Mouse (Mus musculus): ENCODE measurements around the gene Fastkd1.
A peak's percentile ranks its signal among the peaks of the same experiment; 100 is the strongest.
"Not testable (repeated sequence)": the region's sequence is repeated elsewhere in the genome, so short reads cannot be mapped to it uniquely, and the experiment has no call there.

Gene Fastkd1

DNA sequence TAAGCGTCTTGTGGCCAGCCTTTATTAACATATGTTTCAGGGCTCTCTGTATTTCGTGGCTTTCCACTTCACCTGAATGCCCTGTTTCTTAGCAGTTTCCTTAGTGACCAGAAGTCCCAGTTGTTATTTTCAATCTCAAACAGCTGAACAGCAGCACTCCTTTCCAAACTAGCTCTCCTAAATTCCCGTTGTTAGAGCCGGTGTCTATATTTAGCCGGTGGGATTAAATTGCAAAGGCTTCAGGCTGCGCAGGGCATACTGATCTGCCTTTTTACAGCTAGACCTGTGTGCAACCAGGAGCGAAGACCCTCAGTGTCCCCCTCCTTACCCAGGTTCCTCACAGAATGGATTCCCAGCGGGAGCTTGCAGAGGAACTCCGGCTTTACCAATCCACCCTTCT lies 43.5 kb downstream of the Fastkd1 start, which contains the start of gene Klhl41:
TSS of gene Klhl41 (plus strand) at position 268 of the 400 bp plus-strand sequence.
- DNase-seq (ENCODE audit: low spot score in 2 of 2), result no peak

- DNase-seq (ENCODE audit: low spot score in 2 of 2), result no peak
These were observed 44.9 kb downstream of the Fastkd1 start for GRCm38 (mm10) chr2:69668414-69668813.

DNA sequence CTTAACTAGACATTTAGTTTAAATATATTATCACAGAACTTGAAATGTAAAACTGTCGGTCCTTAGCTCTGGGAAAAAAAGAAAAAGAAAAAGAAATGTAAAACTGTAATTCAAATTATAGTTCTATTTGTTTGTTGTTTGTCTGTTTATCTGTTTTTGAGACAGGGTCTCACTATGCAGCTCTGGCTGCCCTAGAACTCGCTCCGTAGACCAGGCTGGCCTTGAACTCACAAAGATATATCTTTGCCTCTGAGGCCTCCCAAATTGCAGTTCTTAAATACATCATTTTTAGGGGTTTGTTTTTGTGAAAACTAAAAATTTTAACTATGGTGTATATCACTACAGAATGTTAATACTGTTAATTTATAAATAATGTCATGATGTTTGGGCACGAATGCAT lies 45.7 kb downstream of the Fastkd1 start:
- no peak for DNase-seq (ENCODE audit: low spot score in 2 of 2)

DNA sequence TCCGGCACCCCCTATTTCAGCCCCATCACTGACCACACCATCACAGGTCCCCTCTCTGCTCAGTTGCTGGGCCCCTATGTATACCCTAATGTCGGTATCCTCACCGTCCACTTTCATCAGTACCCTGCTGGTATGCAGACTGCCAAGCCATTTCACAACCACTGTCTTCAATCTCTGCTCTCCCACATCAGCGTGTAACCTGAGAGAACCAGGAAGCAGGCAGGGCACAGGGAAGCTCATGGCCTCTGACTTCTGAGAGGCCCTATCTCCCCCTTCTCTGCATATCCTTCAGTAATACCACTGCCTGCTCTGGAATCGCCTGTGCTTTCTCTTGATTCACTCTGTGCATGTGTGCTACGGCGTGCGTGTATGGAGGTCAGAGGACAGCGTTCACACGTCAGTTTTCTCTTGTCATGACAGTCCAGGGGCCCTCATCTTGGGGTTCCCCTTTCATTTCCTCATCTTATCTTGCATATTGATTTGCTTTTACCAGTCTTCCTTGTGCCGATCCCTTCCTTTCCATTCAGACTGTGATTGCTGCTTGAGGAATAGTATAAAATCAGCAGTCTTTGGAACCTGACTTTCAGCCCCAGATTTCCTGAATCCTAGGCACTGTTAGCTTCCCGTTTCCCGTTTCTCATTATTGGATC lies 49.4 kb downstream of the Fastkd1 start:
- DNase-seq (ENCODE audit: low spot score in 2 of 2), result no peak

- no peak for DNase-seq (ENCODE audit: low spot score in 2 of 2)
These were observed 54.0 kb downstream of the Fastkd1 start for GRCm38 (mm10) chr2:69659326-69659725.

GRCm38 (mm10) chr2:69649716-69650115 lies 63.6 kb downstream of the Fastkd1 start:
- DNase-seq (ENCODE audit: low spot score in 2 of 2), result no peak

DNA sequence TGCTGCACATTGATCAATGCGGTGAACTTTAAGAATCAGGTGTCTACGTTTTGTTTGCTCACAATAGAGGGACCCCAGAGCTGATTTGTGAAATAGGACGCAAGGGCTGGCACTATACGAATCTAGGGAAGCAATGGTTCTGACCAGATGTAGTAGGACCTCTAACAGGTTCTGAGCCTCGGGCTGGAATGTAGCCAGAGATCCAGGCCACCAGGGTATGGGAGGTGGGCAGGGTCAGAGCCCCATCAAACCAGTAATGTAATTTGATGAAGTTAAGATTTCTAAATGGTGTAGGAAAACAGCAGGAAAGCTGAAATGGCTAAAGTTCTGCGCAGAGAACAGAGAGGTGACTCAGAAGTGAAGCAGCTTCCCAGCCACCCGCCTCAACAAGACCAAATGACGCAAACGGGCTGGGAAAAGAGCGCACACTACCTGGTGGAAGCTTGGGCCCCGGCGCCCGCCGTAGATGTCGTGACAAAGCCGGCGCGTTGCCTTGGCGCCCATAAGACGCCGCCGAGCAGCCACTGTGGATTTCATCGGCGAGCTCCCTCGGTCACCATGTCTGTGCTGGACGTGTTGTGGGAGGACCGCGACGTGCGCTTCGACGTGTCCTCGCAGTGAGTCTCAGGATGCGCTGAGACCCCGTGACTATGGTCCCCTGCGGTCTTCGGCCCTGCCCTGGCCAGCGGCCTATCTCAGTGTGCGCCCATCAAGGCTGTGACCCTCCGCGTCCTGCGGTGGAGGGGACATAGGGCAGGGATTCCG lies 66.4 kb downstream of the Fastkd1 start, which contains the start of gene Bbs5:
TSS of gene Bbs5 (plus strand) at position 446 of the 765 bp plus-strand sequence.
- DNase-seq (ENCODE audit: low spot score in 2 of 2), result peak; percentile 46 to 84

DNA sequence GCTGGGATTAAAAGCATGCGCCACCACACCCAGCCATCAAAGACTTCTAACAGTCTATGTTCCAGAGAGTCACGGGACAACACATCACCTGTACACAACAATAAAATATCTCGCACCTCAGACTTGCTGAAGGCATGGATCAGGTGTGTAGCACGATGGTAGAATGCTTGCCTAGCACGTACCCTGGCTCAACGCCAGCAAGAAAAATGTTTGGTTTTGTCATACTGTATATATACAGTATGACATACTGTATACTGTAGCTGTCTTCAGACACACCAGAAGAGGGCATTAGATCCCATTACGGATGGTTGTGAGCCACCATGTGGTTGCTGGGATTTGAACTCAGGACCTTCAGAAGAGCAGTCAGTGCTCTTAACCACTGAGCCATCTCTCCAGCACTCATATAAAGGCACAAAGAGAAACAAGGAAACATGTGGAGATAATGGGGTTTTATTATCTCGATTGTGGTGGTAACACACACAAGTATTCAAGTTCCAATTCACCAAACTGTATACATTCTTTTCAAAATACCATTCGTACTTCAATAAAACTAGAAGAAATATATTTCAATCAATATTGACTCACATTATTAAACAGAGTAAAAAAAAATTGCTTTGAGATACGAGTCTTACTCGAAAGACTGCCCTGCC lies 68.2 kb downstream of the Fastkd1 start:
- no peak for DNase-seq (ENCODE audit: low spot score in 2 of 2)

DNA sequence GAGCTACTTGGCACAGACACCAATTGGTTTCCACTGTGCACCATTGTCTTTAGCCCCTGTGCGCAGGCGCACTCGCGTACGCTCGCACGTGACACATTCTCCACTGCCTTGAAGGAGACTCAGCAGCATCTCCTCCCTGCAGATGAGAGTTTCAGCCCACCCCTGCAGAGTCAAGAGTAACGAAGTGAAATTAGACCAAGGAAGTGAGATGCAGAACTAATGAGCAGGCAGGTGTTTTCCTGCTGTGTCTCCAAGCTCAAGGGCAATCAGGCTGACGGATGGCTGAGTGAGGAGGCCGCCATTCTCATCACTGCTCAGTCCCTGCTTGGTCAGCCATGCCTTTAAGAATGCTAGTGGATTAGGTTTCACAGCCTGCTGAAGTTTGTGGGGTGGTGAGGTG lies 73.2 kb downstream of the Fastkd1 start:
- peak in 1 of 2 experiments; percentile 19 for DNase-seq (ENCODE audit: low spot score in 2 of 2)

- DNase-seq (ENCODE audit: low spot score in 2 of 2), result not testable (repeated sequence)
These were observed 75.3 kb downstream of the Fastkd1 start for GRCm38 (mm10) chr2:69637989-69638388.

Measured in spleen, postnatal 10 days (tissue).